Mouse (Mus musculus) lung, postnatal 10 days (tissue): ENCODE measurements at regions not wholly inside any gene's neighbourhood (a gene's known extent, or its start where the extent isn't known, plus 50 kb on each side); places are given as distances from the start of the nearest gene placed in this dataset.

Experiments used
- DNase-seq: peaks from one replicate; pipeline ENCODE4 v3.0.0; 2021

GRCm38 (mm10) chr5:129449931-129450573 lies 51.0 kb upstream of the Sfswap start:
- peak; percentile 31 for DNase-seq
